Mouse (Mus musculus): Measurements from ENCODE around the gene Cenpb. TPM values are rescaled to one million over a fixed set of nuclear protein-coding genes. Genes with fewer than 3 reads are reported as not detected.

Cenpb gene
- 77.0 and 84.2 TPM in 2 replicates for polyA plus RNA-seq (2012)

DNA sequence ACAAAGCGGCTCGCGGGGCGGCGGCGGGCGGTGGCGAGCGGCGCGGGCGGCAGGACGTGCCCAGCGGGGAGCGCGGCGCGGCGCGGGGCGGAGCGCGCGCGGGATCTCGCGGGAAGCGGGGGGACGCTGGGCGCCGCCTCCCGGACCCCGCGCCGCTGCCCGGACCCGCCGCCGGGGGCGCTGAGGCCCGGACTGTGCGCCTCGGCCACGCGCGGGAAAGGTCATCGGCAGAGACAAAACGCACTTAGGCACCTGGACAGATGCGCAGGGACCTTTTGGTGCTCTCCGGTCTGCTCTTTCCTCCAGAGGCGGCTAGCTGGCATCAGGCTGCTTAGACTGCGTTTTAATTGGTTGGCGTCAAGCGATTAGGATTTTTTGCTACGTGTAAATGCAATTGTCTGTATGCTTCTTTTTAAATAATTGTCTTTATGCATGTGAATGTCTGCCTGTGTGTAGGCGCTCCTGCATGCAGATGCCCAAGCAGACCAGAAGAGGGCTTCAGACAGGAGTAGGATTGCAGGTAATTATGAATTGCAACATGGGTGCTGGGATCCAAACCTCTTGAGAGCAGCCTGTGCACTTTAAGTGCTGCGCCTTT is at the start of gene Cenpb:
Cenpb (minus strand) TSS at position 78 of the 598 bp plus-strand sequence.
- no peak for TF ChIP-seq GATA1 (IDR thresholded peaks at IDR 0.05; ENCODE audit: low read length)

GRCm38 (mm10) chr2:131227243-131227642 is 47.4 kb upstream of the Cenpb start:
- no peak for TF ChIP-seq GATA1 (IDR thresholded peaks at IDR 0.05; ENCODE audit: low read length)

DNA sequence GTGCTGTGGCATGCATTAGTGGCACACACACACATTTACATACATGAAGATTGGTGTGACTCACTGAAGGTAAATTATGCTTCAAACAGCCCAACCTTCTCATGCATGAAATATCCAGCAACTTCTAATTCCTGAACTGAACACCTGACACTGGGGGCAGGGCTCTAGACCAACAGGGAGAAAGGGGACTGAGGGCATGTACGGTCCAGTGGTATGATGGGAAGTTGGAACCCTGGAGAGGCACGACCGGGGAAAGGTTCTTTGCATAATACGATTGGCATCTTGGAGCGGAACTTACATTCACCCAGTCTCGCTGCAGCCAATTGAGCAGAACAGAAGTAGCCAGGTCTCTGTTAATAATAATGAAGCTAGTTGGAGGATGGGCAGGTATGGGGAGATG is 45.3 kb upstream of the Cenpb start:
- no peak for TF ChIP-seq GATA1 (IDR thresholded peaks at IDR 0.05; ENCODE audit: low read length)

GRCm38 (mm10) chr2:131223569-131223968 is 43.7 kb upstream of the Cenpb start:
- no peak for TF ChIP-seq GATA1 (IDR thresholded peaks at IDR 0.05; ENCODE audit: low read length)

DNA sequence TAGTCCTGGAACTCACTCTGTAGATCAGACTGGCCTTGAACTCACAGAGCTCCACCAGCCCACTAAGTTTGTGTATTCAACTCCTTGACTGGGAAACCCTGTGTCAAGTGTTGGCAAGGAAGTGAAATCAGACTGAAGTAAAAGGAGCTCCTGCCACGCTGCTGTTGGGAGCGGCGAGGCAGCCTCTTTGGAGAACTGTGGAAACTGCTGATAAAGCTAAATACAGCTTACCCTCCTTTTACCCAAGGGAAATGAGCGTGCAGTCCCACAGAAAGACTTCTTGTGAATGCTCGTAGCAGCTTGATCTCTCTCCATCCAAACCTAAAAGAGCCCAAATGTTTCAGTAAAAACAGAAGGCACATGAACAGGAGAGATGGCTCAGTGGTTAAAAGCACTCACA is 42.7 kb upstream of the Cenpb start:
- TF ChIP-seq GATA1 (IDR thresholded peaks at IDR 0.05; ENCODE audit: low read length), result no peak

GRCm38 (mm10) chr2:131221853-131222515 is 42.1 kb upstream of the Cenpb start:
- TF ChIP-seq GATA1 (IDR thresholded peaks at IDR 0.05; ENCODE audit: low read length), result no peak

DNA sequence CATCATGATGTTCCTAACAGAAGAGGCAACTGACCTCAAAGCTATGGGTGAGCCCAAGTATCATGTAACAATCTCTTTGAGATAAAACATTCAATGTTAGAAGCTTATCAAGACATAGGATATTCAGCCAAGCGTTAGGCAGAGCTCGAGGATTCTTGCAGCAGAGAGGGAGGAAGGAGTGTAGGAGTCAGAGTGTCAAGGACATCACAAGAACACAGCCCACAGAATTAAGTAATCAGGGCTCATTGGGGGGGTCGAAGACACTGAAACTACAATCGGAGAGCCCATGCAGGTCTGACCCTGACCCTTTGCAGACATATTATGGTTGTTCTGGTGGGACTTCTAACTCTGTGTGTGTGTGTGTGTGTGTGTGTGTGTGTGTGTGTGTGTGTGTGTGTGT is 40.2 kb upstream of the Cenpb start:
- no peak for TF ChIP-seq GATA1 (IDR thresholded peaks at IDR 0.05; ENCODE audit: low read length)

DNA sequence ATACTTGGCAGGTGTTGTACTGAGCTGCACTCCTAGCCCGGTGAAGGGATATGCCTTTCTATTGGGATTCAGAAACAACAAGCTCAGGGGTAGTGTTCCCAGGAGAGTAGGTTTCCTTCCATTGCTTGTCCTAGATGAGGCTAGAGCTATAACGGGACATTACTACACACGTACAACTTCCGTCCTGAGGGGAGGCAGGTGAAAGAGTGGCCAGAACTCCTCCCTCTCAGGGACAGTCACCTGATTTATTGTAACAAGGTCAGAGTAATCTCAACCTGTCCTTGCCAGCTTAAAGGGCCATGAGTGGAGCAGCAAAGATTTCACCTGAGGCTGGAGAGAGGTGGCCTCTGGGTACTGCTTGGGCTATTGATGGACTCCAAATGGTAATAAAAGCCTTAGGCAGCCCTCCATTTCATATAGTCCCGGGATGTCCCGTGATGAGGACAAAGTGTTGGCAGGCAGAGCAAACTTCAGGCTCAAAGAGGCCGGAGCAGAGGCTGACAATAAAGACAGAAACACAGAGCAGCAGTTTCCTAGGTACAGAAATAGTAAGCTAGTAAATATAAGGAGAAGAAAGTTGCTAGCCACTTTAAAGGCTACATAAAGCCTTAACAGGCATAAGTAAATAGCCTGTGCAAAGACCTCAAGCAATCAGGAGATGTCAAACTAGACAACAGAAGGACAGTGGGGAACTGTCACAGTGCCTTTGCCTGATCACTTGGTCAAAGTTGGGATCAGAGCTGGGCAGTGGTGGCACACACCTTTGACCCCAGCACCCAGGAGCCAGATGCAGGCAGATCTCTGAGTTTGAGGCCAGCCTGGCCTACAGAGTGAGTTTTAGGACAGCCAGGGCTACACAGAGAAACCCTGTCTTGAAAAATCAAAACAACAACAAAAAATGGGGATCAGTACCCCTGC is 36.3 kb upstream of the Cenpb start:
- no peak for TF ChIP-seq GATA1 (IDR thresholded peaks at IDR 0.05; ENCODE audit: low read length)

- peak; percentile 67 for TF ChIP-seq GATA1 (IDR thresholded peaks at IDR 0.05; ENCODE audit: low read length)
Observed at GRCm38 (mm10) chr2:131213773-131214172, 33.9 kb upstream of the Cenpb start.

DNA sequence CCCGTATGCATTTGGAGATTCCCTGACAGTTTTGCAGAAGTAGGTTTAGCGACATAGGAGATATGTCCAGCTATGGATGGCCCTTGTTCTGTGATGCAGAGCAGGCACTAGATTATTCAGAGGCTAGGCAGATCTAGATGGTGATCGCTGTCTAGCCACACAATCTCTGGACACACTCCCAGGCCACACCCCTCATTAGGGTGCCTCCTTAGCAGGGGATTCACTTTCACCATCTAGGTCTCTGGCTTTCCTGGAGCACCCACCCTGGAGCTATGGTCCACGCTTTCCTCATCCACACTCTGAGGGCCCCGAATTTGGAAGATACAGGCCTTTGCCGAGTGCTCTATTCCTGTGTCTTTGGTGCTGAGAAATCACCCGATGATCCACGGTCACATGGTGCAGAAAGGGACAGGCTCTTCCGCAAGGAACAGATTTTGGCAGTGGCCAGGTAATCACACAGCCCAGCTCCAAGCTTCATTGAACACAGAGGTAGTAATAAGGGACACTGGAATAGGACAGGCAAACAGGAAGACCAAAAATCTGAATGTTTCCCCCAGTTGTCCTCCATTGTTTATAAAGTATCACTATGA is 31.3 kb upstream of the Cenpb start:
- TF ChIP-seq GATA1 (IDR thresholded peaks at IDR 0.05; ENCODE audit: low read length), result no peak

GRCm38 (mm10) chr2:131209969-131210792 is 30.3 kb upstream of the Cenpb start:
- TF ChIP-seq GATA1 (IDR thresholded peaks at IDR 0.05; ENCODE audit: low read length), result no peak

- TF ChIP-seq GATA1 (IDR thresholded peaks at IDR 0.05; ENCODE audit: low read length), result no peak
Observed at GRCm38 (mm10) chr2:131209125-131209795, 29.4 kb upstream of the Cenpb start.

- no peak for TF ChIP-seq GATA1 (IDR thresholded peaks at IDR 0.05; ENCODE audit: low read length)
Observed at GRCm38 (mm10) chr2:131208356-131208755, 28.5 kb upstream of the Cenpb start.

- no peak for TF ChIP-seq GATA1 (IDR thresholded peaks at IDR 0.05; ENCODE audit: low read length)
Observed at GRCm38 (mm10) chr2:131206778-131207177, 26.9 kb upstream of the Cenpb start, which contains the start of gene Ap5s1. Gene Ap5s1 (plus strand): TSS chr2:131207078.

Measured in G1E-ER4 (cell line).